Mouse (Mus musculus) ES-E14 (cell line): ENCODE data around the gene Fnbp1. TPM values are rescaled to one million over a fixed set of nuclear protein-coding genes. Genes with fewer than 3 reads are reported as not detected.

ENCODE experiments used
- DNase-seq: peaks from one replicate; pipeline ENCODE4 v3.0.0-alpha.2; 2013; ENCODE audit warnings: low read depth, low spot score
- H3K27ac ChIP-seq: 2 replicates; pipeline ENCODE4 v1.5.1; 2012; ENCODE audit warnings: low read depth, mild to moderate bottlenecking, low read length, moderate library complexity, mixed read lengths; ENCODE audit not compliant: poor library complexity, insufficient read depth, severe bottlenecking
- H3K36me3 ChIP-seq: 2 replicates; pipeline ENCODE4 v1.6.1; 2012; ENCODE audit warnings: mild to moderate bottlenecking, low read length, moderate library complexity, mixed read lengths; ENCODE audit not compliant: control insufficient read depth, poor library complexity, insufficient read depth, severe bottlenecking
- H3K4me1 ChIP-seq, 2 experiments: fragments of 150-350 bp in 1 of 2; sonication (generic) in 1 of 2; 2 replicates each; pipeline ENCODE4 v1.6.1; 2012; ENCODE audit warnings: low read length in 2 of 2, mild to moderate bottlenecking in 1 of 2, mixed read lengths in 1 of 2; ENCODE audit not compliant: control insufficient read depth in 2 of 2, insufficient read depth in 2 of 2, poor library complexity in 1 of 2
- H3K4me3 ChIP-seq, 2 experiments: fragments of 150-350 bp in 1 of 2; sonication (generic) in 1 of 2; 2 replicates each; pipeline ENCODE4 v1.5.1; 2012; ENCODE audit warnings: low read length in 2 of 2, low read depth in 1 of 2, mild to moderate bottlenecking in 1 of 2, mixed read lengths in 1 of 2; ENCODE audit not compliant: insufficient read depth in 1 of 2, poor library complexity in 1 of 2, severe bottlenecking in 1 of 2
- H3K9ac ChIP-seq: 2 replicates; pipeline ENCODE4 v1.6.1; 2012; ENCODE audit warnings: low read depth, mild to moderate bottlenecking, low read length, mixed read lengths; ENCODE audit not compliant: poor library complexity, insufficient read depth, severe bottlenecking
- H3K9me3 ChIP-seq: fragments of 150-350 bp; sonication (generic); 2 replicates; pipeline ENCODE4 v1.6.1; 2012; ENCODE audit warnings: low read depth, mild to moderate bottlenecking, low read length; ENCODE audit not compliant: control insufficient read depth, insufficient read depth
- CHD2 ChIP-seq: IDR thresholded peaks from 2 replicates; pipeline ENCODE4 v1.6.1; 2014; ENCODE audit warnings: mild to moderate bottlenecking, low read depth, low read length, inconsistent platforms
- HCFC1 ChIP-seq: IDR thresholded peaks from 2 replicates; pipeline ENCODE4 v1.6.1; 2012; ENCODE audit warnings: low read length, inconsistent platforms, borderline replicate concordance; ENCODE audit not compliant: insufficient read depth
- MAFK ChIP-seq: IDR thresholded peaks from 2 replicates; pipeline ENCODE4 v1.6.1; 2014; ENCODE audit warnings: mild to moderate bottlenecking, low read depth, low read length, inconsistent platforms; ENCODE audit not compliant: insufficient read depth
- ZC3H11A ChIP-seq: IDR thresholded peaks from 2 replicates; pipeline ENCODE4 v1.6.1; 2012; ENCODE audit warnings: low read depth, mild to moderate bottlenecking, inconsistent platforms, low read length, borderline replicate concordance
- ZNF384 ChIP-seq: IDR thresholded peaks from 2 replicates; pipeline ENCODE4 v1.6.1; 2012; ENCODE audit warnings: low read depth, low read length, inconsistent platforms
- in situ Hi-C, 2 experiments: fragments of 600-800 bp; cut with MboI; formaldehyde crosslinking; loops; one replicate each; pipeline ENCODE4 v1.15.1; 2025; ENCODE audit warnings: low sequenced_read_pairs in 2 of 2, inconsistent platforms in 1 of 2; ENCODE audit not compliant: unreplicated experiment in 2 of 2
- total RNA-seq: library from RNA; depleted of rRNA; stranded (reverse); fragments of 300-350 nt; gene quantifications from 2 replicates; pipeline ENCODE4 v1.2.3, GENCODE M21; 2012

Gene Fnbp1
- total RNA-seq, 1 experiment, result 16.5 TPM

GRCm38 (mm10) chr2:31109960-31110548, 31.8 kb downstream of the Fnbp1 start:
- Histone ChIP-seq H3K9ac (no peak overlapping the region), H3K4me1 (peaks cover 12 to 22% of the 10 kb centered on the region in 2 experiments), H3K9me3 (no peaks in the 10 kb centered on the region), H3K27ac (no peak overlapping the region), H3K4me3 (no peak overlapping the region), H3K36me3 (no peaks in the 10 kb centered on the region)
- no peak for TF ChIP-seq CHD2
- TF ChIP-seq MAFK, result no peak
- no peak for TF ChIP-seq ZC3H11A
- no peak for TF ChIP-seq ZNF384
- no peak for TF ChIP-seq HCFC1
- in situ Hi-C loops, result no loop called here
- DNase-seq, result no peak

GRCm38 (mm10) chr2:31108186-31108585, 33.6 kb downstream of the Fnbp1 start:
- TF ChIP-seq HCFC1 (no peak), ZC3H11A (no peak), CHD2 (no peak), MAFK (no peak), ZNF384 (no peak)
- Histone ChIP-seq H3K27ac (no peak overlapping the region), H3K9me3 (no peaks in the 10 kb centered on the region), H3K4me1 (peaks cover 12 to 22% of the 10 kb centered on the region in 2 experiments), H3K36me3 (no peaks in the 10 kb centered on the region), H3K9ac (no peak overlapping the region), H3K4me3 (no peak overlapping the region)
- in situ Hi-C loops, result no loop called here
- no peak for DNase-seq

- Histone ChIP-seq H3K9ac (no peak overlapping the region), H3K4me3 (no peak overlapping the region), H3K9me3 (no peaks in the 10 kb centered on the region), H3K4me1 (peaks cover 12 to 22% of the 10 kb centered on the region in 2 experiments), H3K36me3 (no peaks in the 10 kb centered on the region), H3K27ac (no peak overlapping the region)
- in situ Hi-C loops, result no loop called here
- no peak for DNase-seq
- TF ChIP-seq HCFC1 (no peak), ZNF384 (no peak), ZC3H11A (no peak), CHD2 (no peak), MAFK (no peak)
These were observed 35.0 kb downstream of the Fnbp1 start for GRCm38 (mm10) chr2:31106621-31107320.

GRCm38 (mm10) chr2:31106004-31106403, 35.8 kb downstream of the Fnbp1 start:
- Histone ChIP-seq H3K36me3 (peaks cover 3% of the 10 kb centered on the region; the same call in 1 of the 2 replicates), H3K9ac (no peak overlapping the region), H3K27ac (no peak overlapping the region), H3K4me1 (peaks cover 12 to 27% of the 10 kb centered on the region in 2 experiments), H3K4me3 (no peak overlapping the region), H3K9me3 (no peaks in the 10 kb centered on the region)
- TF ChIP-seq MAFK (no peak), HCFC1 (no peak), ZC3H11A (no peak), CHD2 (no peak), ZNF384 (no peak)
- DNase-seq, result no peak
- in situ Hi-C loops, result no loop called here
